Mouse (Mus musculus): ENCODE results near the gene Per3.

- TF ChIP-seq CTCF (IDR thresholded peaks at IDR 0.05; ENCODE audit: control insufficient read depth, insufficient read depth, insufficient read length) (no peak), MAX (IDR thresholded peaks at IDR 0.05) (no peak), USF1 (IDR thresholded peaks at IDR 0.05; ENCODE audit: low read depth) (no peak), MYOD1 (IDR thresholded peaks at IDR 0.05; ENCODE audit: control insufficient read depth, insufficient read length, low read depth) (no peak), MYOG (IDR thresholded peaks at IDR 0.05; ENCODE audit: control insufficient read depth, extremely low read depth, insufficient read length) (no peak), CEBPB (IDR thresholded peaks at IDR 0.05; ENCODE audit: low read depth) (no peak)
Measured at GRCm38 (mm10) chr4:151073108-151073744, 28.8 kb upstream of the Per3 start.

All from C2C12 (cell line).